Mouse (Mus musculus) forebrain, embryonic 10.5 days (tissue): ENCODE measurements around the gene Med12l. TPM values are rescaled to one million over a fixed set of nuclear protein-coding genes. Genes with fewer than 3 reads are reported as not detected.

Experiments used
- DNase-seq: peaks from one replicate; pipeline ENCODE4 v3.0.0-alpha.2; 2017; ENCODE audit warnings: low spot score; ENCODE audit errors: extremely low spot score
- H3K27ac ChIP-seq: fragments of 300-500 bp; sonication (generic); 2 replicates; pipeline ENCODE4 v1.5.1; 2016; ENCODE audit warnings: mild to moderate bottlenecking
- H3K27me3 ChIP-seq: fragments of 300-500 bp; sonication (generic); 2 replicates; pipeline ENCODE4 v1.6.1; 2016; ENCODE audit warnings: mild to moderate bottlenecking; ENCODE audit not compliant: poor library complexity, severe bottlenecking
- H3K36me3 ChIP-seq: fragments of 300-500 bp; sonication (generic); replicated peaks from 2 replicates; pipeline ENCODE4 v1.6.1; 2016; ENCODE audit warnings: mild to moderate bottlenecking, moderate library complexity
- H3K4me1 ChIP-seq: fragments of 300-500 bp; sonication (generic); 2 replicates; pipeline ENCODE4 v1.6.1; 2016
- H3K4me3 ChIP-seq: fragments of 300-500 bp; sonication (generic); 2 replicates; pipeline ENCODE4 v1.5.1; 2016; ENCODE audit warnings: mild to moderate bottlenecking, moderate library complexity
- H3K9me3 ChIP-seq: fragments of 300-500 bp; sonication (generic); 2 replicates; pipeline ENCODE4 v1.6.1; 2016; ENCODE audit warnings: mild to moderate bottlenecking, moderate library complexity
- whole genome bisulfite sequencing: fragments of 180-500 bp; shearing (Covaris S2); methylation state at CpG from one replicate; pipeline ENCODE4 v1.1.7; 2016; 5-methylcytosine and 5-hydroxymethylcytosine counted together
- polyA plus RNA-seq: library from polyadenylated mRNA; unstranded; fragments of >200 nt; fragmentation: Nextera tagmentation; extraction: Ambion mirVana; gene quantifications from 2 replicates; pipeline ENCODE4 v1.2.1, GENCODE M21; 2016

Med12l gene
- polyA plus RNA-seq, 1 experiment from 2014 or later, result 3.1 TPM

DNA sequence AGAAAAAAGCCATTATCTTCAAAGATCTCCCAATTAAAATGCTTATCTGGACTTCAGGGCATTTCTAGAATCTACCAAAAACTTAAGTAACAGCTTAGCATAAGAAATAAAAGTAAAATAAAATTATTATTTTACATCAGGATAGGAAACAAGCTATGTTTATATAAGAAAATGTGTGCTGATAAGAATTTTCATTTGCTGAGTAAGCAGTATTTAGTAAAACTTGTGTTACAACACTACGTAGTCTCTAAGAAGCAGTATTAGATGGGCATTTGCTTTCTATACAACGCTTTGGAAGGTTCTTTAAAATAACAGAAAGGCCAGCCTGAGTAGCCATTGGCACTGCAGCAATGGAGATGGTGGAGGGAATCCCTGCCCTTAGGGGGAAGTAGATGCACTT is 257.8 kb downstream of the Med12l start:
- WGBS, result 95% methylated on average over 2 of the region's 2 CpGs
- peaks cover 8% of the 10 kb centered on the region for H3K36me3 ChIP-seq
- H3K4me1 ChIP-seq, result peaks cover 32% of the 10 kb centered on the region
- DNase-seq, result no peak
- no peak overlapping the region for H3K27ac ChIP-seq
- no peaks in the 10 kb centered on the region for H3K27me3 ChIP-seq
- no peaks in the 10 kb centered on the region for H3K9me3 ChIP-seq
- H3K4me3 ChIP-seq, result no peak overlapping the region

DNA sequence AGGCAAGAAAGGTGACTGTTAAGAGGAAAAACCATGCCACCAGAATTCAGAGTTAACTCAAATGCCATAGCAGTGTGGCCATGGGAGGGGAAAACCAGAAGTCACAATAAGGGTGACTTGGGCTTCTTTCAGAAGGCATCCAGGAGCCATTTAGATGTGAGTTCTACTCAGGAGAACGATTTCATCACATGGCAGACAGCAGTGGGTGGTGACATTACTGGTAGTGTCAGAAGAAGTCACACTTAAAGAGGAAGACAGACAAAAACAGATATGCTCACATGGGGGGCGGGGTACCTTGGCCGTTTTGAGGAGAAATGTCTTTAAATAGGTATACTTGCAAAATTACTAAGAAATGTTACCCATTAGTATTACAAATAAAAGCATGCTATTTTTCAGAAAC is 258.4 kb downstream of the Med12l start:
- 94% methylated on average over 3 of the region's 3 CpGs for WGBS
- Histone ChIP-seq H3K27ac (no peak overlapping the region), H3K36me3 (peaks cover 8% of the 10 kb centered on the region)

DNA sequence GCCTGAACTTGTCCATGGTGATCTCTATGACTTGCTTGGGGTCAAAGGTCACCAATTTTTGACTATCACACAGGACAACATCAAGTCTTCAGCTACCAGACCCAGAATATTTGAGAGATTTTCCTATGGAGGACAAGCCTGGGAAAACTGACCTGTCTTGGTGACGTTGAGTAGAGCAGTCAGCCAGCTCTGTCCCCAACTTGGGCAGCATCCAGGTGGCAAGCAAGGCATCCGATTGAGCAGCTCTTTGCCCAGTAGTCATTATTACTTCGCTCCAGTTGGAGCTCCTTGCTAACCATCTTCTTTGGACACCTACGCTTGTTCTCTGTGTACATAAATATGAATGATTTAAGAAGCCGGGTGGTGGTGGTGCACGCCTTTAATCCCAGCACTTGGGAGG is 265.2 kb downstream of the Med12l start:
- WGBS, result 92% methylated on average over 6 of the region's 6 CpGs

More for the DNA sequence above, 258.4 kb downstream of the Med12l start:
- H3K27me3 ChIP-seq, result no peaks in the 10 kb centered on the region
- H3K4me3 ChIP-seq, result no peak overlapping the region
- H3K4me1 ChIP-seq, result peaks cover 32% of the 10 kb centered on the region
- no peaks in the 10 kb centered on the region for H3K9me3 ChIP-seq
- no peak for DNase-seq

DNA sequence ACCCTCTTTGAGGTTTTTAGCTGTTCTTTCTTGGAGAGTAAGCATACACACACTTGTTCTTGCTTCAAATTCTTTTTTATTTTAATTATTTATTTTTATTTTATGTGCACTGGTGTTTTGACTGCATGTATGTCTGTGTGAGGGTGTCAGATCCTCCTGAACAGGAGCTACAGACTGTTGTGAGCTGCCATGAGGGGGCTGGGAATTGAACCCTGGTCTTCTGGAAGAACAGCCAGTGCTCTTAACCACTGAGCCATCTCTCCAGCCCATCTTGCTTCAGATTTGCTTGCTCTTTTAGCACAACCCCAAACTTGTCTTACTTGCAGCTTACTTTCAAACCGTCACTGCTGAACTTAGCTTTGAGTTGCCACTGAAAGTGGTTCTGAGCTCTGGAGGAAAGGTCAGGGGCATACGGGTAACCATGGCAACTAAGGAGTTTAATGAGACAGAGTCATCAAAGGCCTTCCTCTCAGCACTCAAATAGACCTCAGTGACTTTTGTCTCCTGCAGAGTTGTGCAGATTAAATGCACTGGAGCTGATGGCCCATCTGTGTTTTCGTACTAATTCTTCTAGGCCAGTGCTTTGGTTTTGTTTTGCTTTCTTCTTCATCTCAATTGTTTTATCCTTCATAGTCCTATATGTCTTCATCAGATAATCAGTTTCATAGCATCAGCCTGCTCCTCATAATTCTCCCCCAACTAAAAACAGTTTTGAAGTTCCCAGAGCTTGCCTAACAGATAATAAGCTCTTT is 272.1 kb downstream of the Med12l start:
- peaks cover 19% of the 10 kb centered on the region for H3K4me1 ChIP-seq
- no peaks in the 10 kb centered on the region for H3K9me3 ChIP-seq
- 20% methylated on average over 3 of the region's 3 CpGs for WGBS
- no peak overlapping the region for H3K27ac ChIP-seq
- peaks cover 8% of the 10 kb centered on the region; the same call in 1 of the 2 replicates for H3K36me3 ChIP-seq
- H3K27me3 ChIP-seq, result no peaks in the 10 kb centered on the region
- H3K4me3 ChIP-seq, result no peak overlapping the region
- peak; percentile 35 for DNase-seq

More for the DNA sequence above, 265.2 kb downstream of the Med12l start:
- Histone ChIP-seq H3K36me3 (peaks cover 1% of the 10 kb centered on the region; the same call in 1 of the 2 replicates), H3K4me3 (no peak overlapping the region), H3K4me1 (no peaks in the 10 kb centered on the region), H3K27me3 (no peaks in the 10 kb centered on the region), H3K9me3 (no peaks in the 10 kb centered on the region), H3K27ac (no peak overlapping the region)
- no peak for DNase-seq

DNA sequence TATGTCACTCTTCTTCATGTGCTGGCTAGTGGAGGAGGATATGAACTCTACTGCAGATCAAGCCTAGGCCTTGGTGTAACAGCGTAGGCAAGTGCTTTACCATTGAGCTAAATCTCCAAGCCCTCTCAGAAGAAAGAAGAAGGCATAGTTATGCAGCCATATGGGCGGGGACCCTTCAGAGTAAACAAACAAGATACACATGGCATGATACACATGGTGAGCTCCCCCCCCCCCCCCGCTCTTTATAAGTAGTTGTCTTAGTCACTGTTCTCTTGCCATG is 272.6 kb downstream of the Med12l start:
- WGBS, result 92% methylated on average over 3 of the region's 3 CpGs
- Histone ChIP-seq H3K36me3 (peaks cover 8% of the 10 kb centered on the region; the same call in 1 of the 2 replicates), H3K27me3 (no peaks in the 10 kb centered on the region), H3K27ac (no peak overlapping the region), H3K4me3 (no peak overlapping the region), H3K4me1 (peaks cover 19% of the 10 kb centered on the region), H3K9me3 (no peaks in the 10 kb centered on the region)
- DNase-seq, result no peak

DNA sequence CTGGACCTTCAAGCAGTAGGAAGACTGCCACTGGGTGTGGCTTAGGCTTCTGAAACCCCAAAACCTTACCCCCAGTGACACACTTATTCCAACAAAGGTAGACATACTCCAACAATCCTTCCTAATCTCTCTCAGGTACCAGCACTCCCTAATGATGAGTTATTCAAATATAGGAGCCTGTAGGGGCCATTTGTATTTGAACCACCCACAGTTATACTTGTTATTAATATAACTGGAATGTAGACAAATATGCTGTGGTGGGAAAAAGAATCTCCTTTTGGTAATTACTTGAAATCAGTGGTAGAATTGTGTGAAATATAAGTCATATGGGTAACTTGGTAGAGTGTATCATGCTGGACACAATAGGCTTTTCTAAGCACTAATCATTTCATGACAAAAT is 273.0 kb downstream of the Med12l start:
- H3K4me3 ChIP-seq, result no peak overlapping the region
- no peak for DNase-seq
- peaks cover 19% of the 10 kb centered on the region for H3K4me1 ChIP-seq
- no peaks in the 10 kb centered on the region for H3K9me3 ChIP-seq
- H3K27ac ChIP-seq, result no peak overlapping the region
- peaks cover 8% of the 10 kb centered on the region; the same call in 1 of the 2 replicates for H3K36me3 ChIP-seq
- H3K27me3 ChIP-seq, result no peaks in the 10 kb centered on the region

DNA sequence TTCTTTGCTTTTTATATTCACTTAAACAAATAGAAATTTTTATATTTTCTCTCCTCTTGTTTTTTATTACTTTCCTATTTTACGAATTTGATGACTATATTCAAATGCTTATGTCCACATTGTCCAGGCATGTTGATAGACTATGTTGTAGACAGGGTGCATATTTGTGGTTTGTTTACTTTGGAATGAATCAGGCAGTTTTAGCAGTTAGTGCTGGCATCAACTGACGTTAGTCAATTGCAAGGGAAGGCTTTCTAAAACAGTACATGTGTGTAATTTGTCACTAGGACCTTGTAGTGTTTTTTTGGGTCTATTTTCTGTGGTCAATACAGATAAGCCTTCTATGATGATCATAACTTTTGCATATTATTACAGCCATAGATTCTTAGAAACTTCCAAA is 284.9 kb downstream of the Med12l start:
- Histone ChIP-seq H3K4me3 (no peak overlapping the region), H3K9me3 (no peaks in the 10 kb centered on the region), H3K4me1 (no peaks in the 10 kb centered on the region), H3K27ac (no peak overlapping the region), H3K36me3 (no peaks in the 10 kb centered on the region), H3K27me3 (no peaks in the 10 kb centered on the region)
- 84% methylated on average over 2 of the region's 2 CpGs for WGBS
- DNase-seq, result no peak

DNA sequence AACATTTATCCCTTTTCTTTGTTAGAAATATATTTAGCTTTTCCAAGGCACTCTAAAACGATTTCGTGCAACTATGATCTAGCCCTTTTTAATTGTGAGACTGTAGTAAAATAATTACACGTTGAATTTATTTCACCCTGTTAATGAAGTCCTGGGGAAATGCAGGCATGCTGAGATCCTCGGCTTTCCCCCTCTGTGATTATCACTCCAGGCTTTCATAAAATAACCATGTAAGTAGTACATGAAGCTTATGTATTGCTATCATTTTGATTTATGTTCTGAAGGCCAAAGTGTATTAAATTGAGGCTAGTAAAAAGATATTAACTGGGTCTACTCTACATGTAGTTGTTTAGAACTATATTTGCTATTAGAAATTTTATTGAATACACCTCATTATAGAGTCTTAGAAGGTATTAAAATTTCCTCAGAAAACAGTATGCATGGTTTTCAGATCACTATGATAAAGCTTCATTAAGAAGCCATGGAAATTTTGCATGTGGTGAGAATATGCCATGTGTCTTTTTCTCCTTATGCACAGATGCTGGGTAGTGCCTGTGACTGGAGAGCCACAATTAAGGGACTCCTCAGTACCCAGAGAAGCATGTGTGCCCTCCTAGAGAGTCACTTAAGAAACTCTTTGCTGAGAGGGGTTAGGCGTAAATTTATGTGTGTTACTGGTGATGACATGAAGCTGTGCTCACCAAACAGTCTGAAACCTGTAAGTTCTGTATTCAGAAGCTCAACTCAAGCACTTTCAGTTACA is 288.0 kb downstream of the Med12l start:
- Histone ChIP-seq H3K4me1 (no peaks in the 10 kb centered on the region), H3K27me3 (no peaks in the 10 kb centered on the region)
- WGBS, result 83% methylated on average over 5 of the region's 5 CpGs

DNA sequence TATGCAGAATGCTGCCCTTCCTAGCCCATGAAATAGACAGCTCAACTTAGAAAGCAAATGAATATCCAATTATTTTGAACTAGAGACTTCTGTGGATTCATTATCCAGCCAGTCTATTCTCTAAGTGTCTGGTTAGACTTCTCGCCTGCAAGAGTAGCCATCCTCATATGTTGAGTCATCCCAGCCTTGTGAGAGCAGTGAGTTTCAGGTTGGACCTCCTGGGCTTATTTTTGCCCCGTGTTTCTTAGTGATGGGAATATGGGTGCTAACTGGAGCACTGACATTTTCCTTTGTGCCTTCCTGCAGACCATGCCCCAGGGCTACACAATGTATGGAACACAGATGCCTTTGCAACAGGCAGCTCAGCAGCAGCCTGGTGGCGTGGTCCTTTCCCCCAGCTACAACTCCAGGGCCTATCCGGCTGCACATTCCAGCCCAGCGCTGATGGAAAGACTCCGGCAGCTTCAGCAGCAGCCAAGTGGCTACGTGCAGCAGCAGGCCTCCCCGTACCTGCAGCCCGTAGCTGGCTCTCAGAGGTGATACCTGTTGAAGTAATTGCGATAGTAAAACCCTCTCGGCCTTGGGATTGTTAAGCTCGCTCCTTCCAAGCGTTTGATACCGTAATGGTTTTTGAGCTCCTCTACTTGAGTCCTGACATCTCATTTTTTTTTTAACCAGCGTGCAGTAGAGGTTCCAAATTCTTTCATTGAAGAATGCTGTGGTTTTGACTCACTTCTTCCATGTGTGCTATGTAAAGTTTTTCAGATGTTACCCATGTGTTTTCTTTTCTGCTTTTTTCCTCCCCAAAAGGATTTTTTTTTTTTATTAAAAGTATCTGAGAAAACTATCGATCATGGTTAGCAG is 290.3 kb downstream of the Med12l start:
- no peak overlapping the region for H3K4me3 ChIP-seq
- H3K4me1 ChIP-seq, result no peaks in the 10 kb centered on the region
- no peak overlapping the region for H3K27ac ChIP-seq
- 91% methylated on average over 16 of the region's 16 CpGs for WGBS
- H3K9me3 ChIP-seq, result no peaks in the 10 kb centered on the region
- no peaks in the 10 kb centered on the region for H3K27me3 ChIP-seq
- peaks cover 5% of the 10 kb centered on the region; the same call in 1 of the 2 replicates for H3K36me3 ChIP-seq
- DNase-seq, result no peak

More for the DNA sequence above, 288.0 kb downstream of the Med12l start:
- no peak overlapping the region for H3K4me3 ChIP-seq
- H3K27ac ChIP-seq, result no peak overlapping the region
- DNase-seq, result no peak
- H3K9me3 ChIP-seq, result no peaks in the 10 kb centered on the region
- H3K36me3 ChIP-seq, result peaks cover 5% of the 10 kb centered on the region; the same call in 1 of the 2 replicates

DNA sequence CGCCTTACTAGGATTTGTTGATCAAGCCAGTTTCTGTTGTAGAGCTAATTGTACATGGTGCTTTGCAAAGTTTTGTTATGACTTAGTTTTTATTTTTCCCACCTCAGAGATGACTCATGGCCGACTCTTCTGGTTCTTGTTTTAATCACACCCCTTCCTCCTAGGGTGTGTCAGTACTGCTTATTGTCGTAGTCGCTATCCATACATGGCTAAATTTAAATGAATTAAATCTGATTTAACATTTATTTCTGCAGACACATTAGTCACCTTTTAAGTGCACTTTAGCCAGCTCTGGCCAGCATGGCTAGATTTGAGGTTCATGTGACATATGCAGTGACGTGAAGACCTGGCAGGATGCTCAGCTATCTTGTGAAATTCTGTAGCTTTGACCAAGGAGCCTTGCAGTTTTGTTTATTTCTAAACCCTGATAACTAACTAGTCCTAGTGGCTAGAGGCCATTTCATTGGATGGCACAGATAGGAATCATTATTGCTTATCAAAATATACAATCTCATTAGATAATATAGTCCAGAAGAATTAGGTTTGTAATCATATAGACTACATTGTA is 291.0 kb downstream of the Med12l start:
- peaks cover 5% of the 10 kb centered on the region; the same call in 1 of the 2 replicates for H3K36me3 ChIP-seq
- no peaks in the 10 kb centered on the region for H3K4me1 ChIP-seq
- H3K27me3 ChIP-seq, result no peaks in the 10 kb centered on the region
- 94% methylated on average over 5 of the region's 5 CpGs for WGBS
- H3K27ac ChIP-seq, result no peak overlapping the region
- H3K4me3 ChIP-seq, result no peak overlapping the region
- H3K9me3 ChIP-seq, result no peaks in the 10 kb centered on the region
- no peak for DNase-seq

DNA sequence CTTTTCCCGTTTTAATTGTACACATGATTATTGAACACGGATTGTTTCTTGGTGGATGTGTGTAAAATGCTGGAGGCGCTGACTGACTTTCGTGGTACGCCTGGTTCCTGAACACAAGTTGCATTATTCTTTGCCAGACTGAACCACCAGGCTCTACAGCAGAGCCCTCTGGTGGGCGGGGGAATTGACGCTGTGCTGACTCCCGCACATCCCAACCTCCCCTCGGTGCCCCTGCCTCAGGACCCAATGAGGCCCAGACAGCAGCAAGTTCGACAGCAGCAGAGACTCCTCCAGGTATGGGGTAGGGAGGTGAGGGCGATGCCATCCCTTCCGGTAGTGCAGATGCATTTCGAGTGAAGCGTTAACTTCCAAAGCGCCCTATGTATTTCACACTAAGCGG is 292.0 kb downstream of the Med12l start:
- H3K27me3 ChIP-seq, result no peaks in the 10 kb centered on the region
- H3K4me1 ChIP-seq, result no peaks in the 10 kb centered on the region
- WGBS, result 85% methylated on average over 16 of the region's 16 CpGs
- H3K4me3 ChIP-seq, result no peak overlapping the region
- no peak for DNase-seq
- peaks cover 5% of the 10 kb centered on the region; the same call in 1 of the 2 replicates for H3K36me3 ChIP-seq
- no peaks in the 10 kb centered on the region for H3K9me3 ChIP-seq
- H3K27ac ChIP-seq, result no peak overlapping the region

DNA sequence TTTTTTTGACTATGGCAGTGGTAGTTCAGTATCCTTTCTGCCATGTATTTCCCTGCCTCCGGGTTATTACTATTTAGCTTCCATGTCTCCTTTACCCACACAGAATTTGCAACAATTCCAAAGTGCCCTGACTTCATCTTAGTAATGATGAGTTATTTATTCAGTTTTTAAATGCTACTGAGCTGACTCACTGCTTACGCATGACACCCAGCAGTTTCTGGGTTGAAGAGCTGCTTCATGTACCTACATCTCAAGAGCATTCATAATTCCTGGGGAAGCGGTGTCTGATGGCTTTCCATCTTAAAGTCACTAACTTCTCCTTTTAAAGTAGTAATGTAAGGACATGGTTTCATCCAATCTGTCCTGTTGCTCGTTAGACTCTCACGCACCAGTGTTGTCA is 299.3 kb downstream of the Med12l start:
- Histone ChIP-seq H3K4me3 (no peak overlapping the region), H3K27me3 (no peaks in the 10 kb centered on the region), H3K27ac (no peak overlapping the region), H3K4me1 (no peaks in the 10 kb centered on the region), H3K9me3 (no peaks in the 10 kb centered on the region), H3K36me3 (0 out of 2 replicates have a peak, but pooled peaks cover 2% of the 10 kb centered on the region)
- 95% methylated on average over 5 of the region's 5 CpGs for WGBS
- DNase-seq, result no peak
